Mouse (Mus musculus): ENCODE data around the gene Sbno1. TPM values are rescaled to one million over a fixed set of nuclear protein-coding genes. Genes with fewer than 3 reads are reported as not detected.
"Not testable (repeated sequence)": the region's sequence is repeated elsewhere in the genome, so short reads cannot be mapped to it uniquely, and the experiment has no call there.

The Sbno1 gene
- polyA plus RNA-seq, 1 experiment, result 48.3 TPM

DNA sequence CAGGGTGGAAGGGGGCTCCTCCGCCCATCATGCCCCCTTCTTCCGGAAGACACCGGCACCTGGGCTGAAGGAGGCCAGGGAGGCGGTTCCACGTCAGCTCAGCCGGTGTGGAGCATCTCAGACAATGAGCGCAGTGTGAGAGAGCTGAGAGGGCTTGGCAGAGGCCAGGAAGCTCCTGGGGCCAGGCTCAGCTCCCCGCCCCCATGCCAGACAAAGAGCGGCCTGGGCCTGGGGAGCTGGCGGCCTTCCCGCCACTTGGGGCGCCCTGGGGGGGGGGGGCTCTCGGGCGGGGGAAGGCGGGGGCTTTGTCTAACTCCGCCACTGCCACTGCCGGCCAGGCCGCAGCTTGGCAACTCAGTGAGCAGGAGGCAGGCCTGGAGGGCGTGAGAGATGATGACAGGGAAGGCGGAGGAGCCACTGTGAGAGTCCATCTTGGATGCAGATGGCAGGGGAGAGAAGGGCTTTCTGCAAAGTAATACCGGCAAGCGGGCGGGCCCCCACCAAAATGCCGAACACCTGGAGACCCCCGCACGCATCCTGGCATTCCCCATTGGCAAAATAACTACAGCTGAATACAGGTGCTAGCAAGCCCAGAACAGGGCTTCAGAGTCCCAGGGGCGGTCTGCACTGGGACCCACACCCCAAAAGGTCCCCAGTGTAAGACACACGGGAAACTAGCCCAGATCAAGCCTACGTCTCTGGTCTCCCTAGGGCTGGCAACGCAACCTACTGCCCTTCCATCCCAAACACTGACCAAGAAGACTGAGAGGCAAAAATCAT, 73.5 kb downstream of the Sbno1 start:
- TF ChIP-seq POLR2A (IDR thresholded peaks at IDR 0.05; ENCODE audit: borderline replicate concordance, insufficient read depth, low read length) (peak; percentile 49; the same call in 1 of the 2 replicates), CTCF (IDR thresholded peaks at IDR 0.05; ENCODE audit: borderline replicate concordance, insufficient read depth, low read depth, low read length) (no peak)
- Histone ChIP-seq H3K27me3 (ENCODE audit: control insufficient read depth, insufficient read depth, low read length) (no peaks in the 10 kb centered on the region), H3K4me1 (ENCODE audit: control insufficient read depth, insufficient read depth, low read length) (peaks cover 20% of the 10 kb centered on the region), H3K27ac (ENCODE audit: insufficient read depth, low read length) (peak overlapping the region; percentile 96), H3K4me3 (replicated peaks; ENCODE audit: insufficient read depth, low read depth, low read length) (peak overlapping the region; percentile 73)
- DNase-seq, result peak; percentile 87 to 91
- 2% methylated on average over 30 of the region's 30 CpGs for WGBS

DNA sequence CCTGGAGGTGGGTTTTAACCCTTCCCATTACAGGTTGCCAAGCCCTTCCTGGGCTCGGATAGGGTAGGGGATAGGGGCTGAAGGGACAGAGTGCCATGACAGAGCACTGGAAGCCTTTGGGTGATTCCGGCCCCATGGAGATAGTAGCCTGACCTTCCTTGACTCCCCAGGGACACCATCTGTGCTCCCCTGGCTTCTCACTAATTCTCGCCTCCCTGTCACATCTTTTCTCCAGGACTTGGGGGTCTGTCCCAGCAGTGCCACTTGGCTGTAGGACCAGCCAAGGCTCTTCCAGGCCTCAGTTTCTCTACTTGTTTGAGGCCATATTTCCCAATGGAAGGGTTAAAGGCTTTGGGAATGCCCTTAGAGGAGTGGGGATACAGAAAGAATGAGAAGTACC, 74.2 kb downstream of the Sbno1 start:
- no peak for TF ChIP-seq CTCF (IDR thresholded peaks at IDR 0.05; ENCODE audit: borderline replicate concordance, insufficient read depth, low read depth, low read length)
- no peak for TF ChIP-seq POLR2A (IDR thresholded peaks at IDR 0.05; ENCODE audit: borderline replicate concordance, insufficient read depth, low read length)
- peak overlapping the region; percentile 86 for H3K27ac ChIP-seq (ENCODE audit: insufficient read depth, low read length)
- H3K4me3 ChIP-seq (replicated peaks; ENCODE audit: insufficient read depth, low read depth, low read length), result peak overlapping the region; percentile 10
- DNase-seq, result no peak
- peaks cover 20% of the 10 kb centered on the region for H3K4me1 ChIP-seq (ENCODE audit: control insufficient read depth, insufficient read depth, low read length)
- no peaks in the 10 kb centered on the region for H3K27me3 ChIP-seq (ENCODE audit: control insufficient read depth, insufficient read depth, low read length)
- 29% methylated on average over 3 of the region's 3 CpGs for WGBS

DNA sequence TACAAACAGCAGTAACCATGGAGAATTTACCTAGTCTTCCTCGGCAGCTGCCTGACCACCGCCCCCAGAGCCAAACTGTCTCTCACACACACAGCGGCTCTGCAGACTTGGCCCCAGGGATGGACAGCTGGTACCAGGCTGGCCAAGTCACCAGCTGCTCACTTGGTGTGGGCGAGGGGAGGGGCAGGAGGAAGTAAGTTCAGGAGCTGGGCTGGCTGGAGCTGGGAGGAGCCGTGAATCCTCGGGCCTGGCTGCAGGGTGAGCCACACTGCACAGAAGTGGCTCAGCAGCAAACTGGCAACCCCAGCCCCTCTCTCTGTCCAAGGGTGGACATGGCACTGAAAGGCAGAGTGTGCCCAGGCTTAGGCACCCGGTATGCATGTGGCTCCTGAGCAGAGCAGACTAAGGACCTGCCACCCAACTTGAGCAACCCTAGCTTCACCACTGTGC, 74.7 kb downstream of the Sbno1 start:
- no peak overlapping the region for H3K4me3 ChIP-seq (replicated peaks; ENCODE audit: insufficient read depth, low read depth, low read length)
- H3K27ac ChIP-seq (ENCODE audit: insufficient read depth, low read length), result peak overlapping the region; percentile 86
- 10% methylated on average over 7 of the region's 7 CpGs for WGBS
- no peaks in the 10 kb centered on the region for H3K27me3 ChIP-seq (ENCODE audit: control insufficient read depth, insufficient read depth, low read length)
- TF ChIP-seq POLR2A (IDR thresholded peaks at IDR 0.05; ENCODE audit: borderline replicate concordance, insufficient read depth, low read length) (no peak), CTCF (IDR thresholded peaks at IDR 0.05; ENCODE audit: borderline replicate concordance, insufficient read depth, low read depth, low read length) (no peak)
- H3K4me1 ChIP-seq (ENCODE audit: control insufficient read depth, insufficient read depth, low read length), result peaks cover 20% of the 10 kb centered on the region
- DNase-seq, result peak; percentile 66 to 74

DNA sequence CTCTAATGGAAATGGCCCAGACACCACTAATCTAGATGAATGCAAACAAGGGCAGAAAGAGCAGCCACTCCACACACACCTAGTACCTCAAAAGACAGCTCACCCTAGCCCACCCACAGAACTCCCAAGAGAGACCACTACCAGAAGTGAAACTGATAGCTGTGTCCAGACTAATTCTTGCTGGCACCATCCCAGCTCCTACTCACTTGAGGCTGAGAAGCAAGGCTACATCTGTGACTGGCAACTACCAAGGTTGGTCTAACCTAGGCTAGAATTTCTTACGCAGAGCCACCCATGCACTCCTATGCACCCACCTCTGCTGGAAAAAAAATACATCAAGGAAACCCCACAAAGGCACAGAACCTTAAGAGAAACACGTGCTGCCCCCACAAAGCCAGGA, 75.5 kb downstream of the Sbno1 start:
- peak in 1 of 2 experiments; percentile 26 for DNase-seq
- H3K27me3 ChIP-seq (ENCODE audit: control insufficient read depth, insufficient read depth, low read length), result no peaks in the 10 kb centered on the region
- WGBS, result 77% methylated on average over 2 of the region's 2 CpGs
- TF ChIP-seq CTCF (IDR thresholded peaks at IDR 0.05; ENCODE audit: borderline replicate concordance, insufficient read depth, low read depth, low read length) (no peak), POLR2A (IDR thresholded peaks at IDR 0.05; ENCODE audit: borderline replicate concordance, insufficient read depth, low read length) (no peak)
- peak overlapping the region; percentile 86 for H3K27ac ChIP-seq (ENCODE audit: insufficient read depth, low read length)
- no peak overlapping the region for H3K4me3 ChIP-seq (replicated peaks; ENCODE audit: insufficient read depth, low read depth, low read length)
- peaks cover 20% of the 10 kb centered on the region for H3K4me1 ChIP-seq (ENCODE audit: control insufficient read depth, insufficient read depth, low read length)

DNA sequence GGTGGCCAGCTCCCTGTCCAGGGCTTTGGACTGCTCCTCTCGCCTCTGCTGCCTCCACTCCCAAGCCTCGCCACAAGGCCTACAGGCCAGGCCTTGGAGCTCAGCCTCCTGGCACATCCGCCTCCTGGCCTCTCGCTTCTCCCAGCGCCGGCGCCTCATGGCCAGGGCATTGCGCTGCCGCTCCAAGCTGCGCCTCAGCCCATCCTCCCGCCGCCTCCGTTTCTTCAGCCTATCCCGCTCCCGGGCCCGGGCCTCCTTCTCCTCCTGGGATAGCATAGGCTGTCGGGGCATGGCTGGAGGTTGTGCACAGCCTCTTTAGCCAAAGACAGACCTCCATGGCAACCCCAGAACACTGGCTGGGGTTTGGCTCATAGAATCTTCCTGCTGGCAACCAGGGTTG, 76.6 kb downstream of the Sbno1 start:
- no peaks in the 10 kb centered on the region for H3K27me3 ChIP-seq (ENCODE audit: control insufficient read depth, insufficient read depth, low read length)
- no peak overlapping the region for H3K4me3 ChIP-seq (replicated peaks; ENCODE audit: insufficient read depth, low read depth, low read length)
- TF ChIP-seq POLR2A (IDR thresholded peaks at IDR 0.05; ENCODE audit: borderline replicate concordance, insufficient read depth, low read length) (no peak), CTCF (IDR thresholded peaks at IDR 0.05; ENCODE audit: borderline replicate concordance, insufficient read depth, low read depth, low read length) (0 out of 2 replicates have a peak, but pooled peaks have one; percentile 10)
- peak overlapping the region; percentile 63 for H3K27ac ChIP-seq (ENCODE audit: insufficient read depth, low read length)
- H3K4me1 ChIP-seq (ENCODE audit: control insufficient read depth, insufficient read depth, low read length), result peaks cover 20% of the 10 kb centered on the region
- WGBS, result 8% methylated on average over 17 of the region's 17 CpGs
- peak; percentile 80 to 85 for DNase-seq

DNA sequence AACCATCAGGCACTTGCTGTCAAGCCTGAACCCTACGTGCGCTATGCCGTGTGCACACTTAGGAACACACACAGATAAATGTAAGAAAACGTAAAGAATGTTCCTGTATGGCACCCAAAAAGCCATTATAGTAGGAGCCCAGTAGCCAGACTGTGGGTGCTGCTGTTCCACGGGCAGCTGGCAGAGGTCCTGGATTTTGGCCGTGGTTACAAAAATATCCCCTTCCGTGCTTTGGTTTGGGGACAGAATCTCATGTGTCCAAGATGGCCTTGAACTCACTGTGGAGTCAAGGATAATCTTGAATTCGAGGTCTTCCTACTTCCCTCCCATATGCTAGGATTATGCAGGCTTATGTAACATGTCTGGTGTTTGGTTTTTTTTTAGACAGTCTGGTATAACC, 82.9 kb downstream of the Sbno1 start:
- no peaks in the 10 kb centered on the region for H3K27me3 ChIP-seq (ENCODE audit: control insufficient read depth, insufficient read depth, low read length)
- no peak overlapping the region for H3K4me3 ChIP-seq (replicated peaks; ENCODE audit: insufficient read depth, low read depth, low read length)
- H3K4me1 ChIP-seq (ENCODE audit: control insufficient read depth, insufficient read depth, low read length), result peaks cover 17% of the 10 kb centered on the region
- no peak for DNase-seq
- no peak overlapping the region for H3K27ac ChIP-seq (ENCODE audit: insufficient read depth, low read length)
- TF ChIP-seq CTCF (IDR thresholded peaks at IDR 0.05; ENCODE audit: borderline replicate concordance, insufficient read depth, low read depth, low read length), result no peak
- no peak for TF ChIP-seq POLR2A (IDR thresholded peaks at IDR 0.05; ENCODE audit: borderline replicate concordance, insufficient read depth, low read length)
- 53% methylated on average over 8 of the region's 8 CpGs for WGBS

DNA sequence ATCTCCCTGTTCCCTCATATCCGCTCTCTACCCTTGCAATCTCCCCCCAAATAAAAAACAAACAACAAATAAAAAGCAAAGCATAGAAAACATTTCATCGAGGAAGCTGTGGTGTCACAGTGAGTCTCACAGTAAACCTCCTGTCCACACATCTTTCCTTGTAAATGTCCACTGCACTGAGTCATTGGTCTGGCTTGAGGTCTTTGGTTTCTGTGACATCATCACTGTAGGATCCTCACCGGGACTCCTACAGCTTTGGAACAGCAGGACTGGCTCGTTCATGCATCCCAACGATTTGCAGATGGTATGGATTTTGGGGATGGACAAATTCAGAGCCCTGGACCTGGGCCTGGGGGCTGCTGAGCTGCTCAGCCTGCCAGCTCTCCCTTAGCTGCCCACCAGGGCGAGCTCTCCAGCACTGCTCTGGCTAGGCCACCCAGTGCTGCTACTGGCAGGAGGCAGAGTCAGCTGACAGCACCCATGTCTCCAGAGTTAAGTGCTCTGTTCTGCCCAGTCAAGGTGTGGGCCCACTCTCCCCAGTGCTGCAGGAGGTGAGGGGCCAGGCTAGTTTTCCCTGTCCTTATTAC, 84.0 kb downstream of the Sbno1 start:
- WGBS, result 55% methylated on average over 6 of the region's 6 CpGs
- DNase-seq; H3K4me3 ChIP-seq (replicated peaks; ENCODE audit: insufficient read depth, low read depth, low read length); H3K27me3 ChIP-seq (ENCODE audit: control insufficient read depth, insufficient read depth, low read length); H3K27ac ChIP-seq (ENCODE audit: insufficient read depth, low read length): not testable (repeated sequence)
- peaks cover 17% of the 10 kb centered on the region for H3K4me1 ChIP-seq (ENCODE audit: control insufficient read depth, insufficient read depth, low read length)

DNA sequence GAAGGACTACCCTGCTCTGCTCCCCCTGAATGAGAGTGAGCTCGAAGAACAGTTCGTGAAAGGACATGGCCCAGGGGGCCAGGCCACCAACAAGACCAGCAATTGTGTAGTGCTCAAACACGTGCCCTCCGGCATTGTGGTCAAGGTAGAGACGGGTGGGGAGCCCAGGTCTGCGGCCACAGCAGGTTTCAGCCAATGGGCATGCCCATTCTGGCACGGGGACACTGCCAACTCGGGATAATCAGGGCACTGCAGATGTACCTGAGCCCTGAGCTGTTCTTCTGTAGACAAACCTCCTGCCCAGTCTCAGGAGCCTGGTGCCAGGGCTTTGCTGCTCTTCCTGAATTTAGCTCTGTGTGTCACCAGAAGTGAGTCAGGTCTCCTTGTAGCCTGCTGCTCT, 87.0 kb downstream of the Sbno1 start:
- H3K27ac ChIP-seq (ENCODE audit: insufficient read depth, low read length), result peak overlapping the region; percentile 58
- 10% methylated on average over 8 of the region's 8 CpGs for WGBS
- no peak for TF ChIP-seq CTCF (IDR thresholded peaks at IDR 0.05; ENCODE audit: borderline replicate concordance, insufficient read depth, low read depth, low read length)
- no peak for TF ChIP-seq POLR2A (IDR thresholded peaks at IDR 0.05; ENCODE audit: borderline replicate concordance, insufficient read depth, low read length)

More for the DNA sequence above, 87.0 kb downstream of the Sbno1 start:
- peak; percentile 76 to 83 for DNase-seq
- Histone ChIP-seq H3K4me3 (replicated peaks; ENCODE audit: insufficient read depth, low read depth, low read length) (no peak overlapping the region), H3K4me1 (ENCODE audit: control insufficient read depth, insufficient read depth, low read length) (peaks cover 25% of the 10 kb centered on the region), H3K27me3 (ENCODE audit: control insufficient read depth, insufficient read depth, low read length) (no peaks in the 10 kb centered on the region)

Measured in cerebellum, adult 2 months (tissue).